Mouse (Mus musculus) liver, embryonic 15.5 days (tissue): ENCODE data around the gene Cdh8. TPM values are rescaled to one million over a fixed set of nuclear protein-coding genes. Genes with fewer than 3 reads are reported as not detected.

ENCODE experiments used
- ATAC-seq: fragments of 200-750 bp; cut with Nextera tagmentation; 2 replicates; pipeline ENCODE4 v1.8.0; 2017; ENCODE audit warnings: moderate number of reproducible peaks, mild to moderate bottlenecking, moderate library complexity; ENCODE audit not compliant: insufficient read depth
- H3K27ac ChIP-seq: fragments of 300-500 bp; sonication (generic); replicated peaks from 2 replicates; pipeline ENCODE4 v1.5.1; 2015; ENCODE audit warnings: mild to moderate bottlenecking, inconsistent platforms
- H3K27me3 ChIP-seq: fragments of 300-500 bp; sonication (generic); 2 replicates; pipeline ENCODE4 v1.6.1; 2015; ENCODE audit warnings: mild to moderate bottlenecking, inconsistent platforms
- H3K36me3 ChIP-seq: fragments of 300-500 bp; sonication (generic); replicated peaks from 2 replicates; pipeline ENCODE4 v1.6.1; 2015; ENCODE audit warnings: moderate library complexity, mild to moderate bottlenecking, inconsistent platforms
- H3K4me1 ChIP-seq: fragments of 300-500 bp; sonication (generic); replicated peaks from 2 replicates; pipeline ENCODE4 v1.6.1; 2015; ENCODE audit warnings: inconsistent platforms
- H3K4me2 ChIP-seq: fragments of 300-500 bp; sonication (generic); 2 replicates; pipeline ENCODE4 v1.6.1; 2015; ENCODE audit warnings: moderate library complexity, mild to moderate bottlenecking, inconsistent platforms
- H3K4me3 ChIP-seq: fragments of 300-500 bp; sonication (generic); replicated peaks from 2 replicates; pipeline ENCODE4 v1.5.1; 2015; ENCODE audit warnings: mild to moderate bottlenecking, inconsistent platforms
- H3K9ac ChIP-seq: fragments of 300-500 bp; sonication (generic); 2 replicates; pipeline ENCODE4 v1.6.1; 2015; ENCODE audit warnings: moderate library complexity, mild to moderate bottlenecking, inconsistent platforms
- H3K9me3 ChIP-seq: fragments of 300-500 bp; sonication (generic); replicated peaks from 2 replicates; pipeline ENCODE4 v1.6.1; 2016; ENCODE audit warnings: inconsistent platforms
- WGBS: fragments of 180-500 bp; shearing (Covaris S2); methylation state at CpG from one replicate; pipeline ENCODE4 v1.1.7; 2015; ENCODE audit warnings: mixed read lengths; ENCODE audit not compliant: insufficient replicate concordance; 5-methylcytosine and 5-hydroxymethylcytosine counted together
- polyA plus RNA-seq: library from polyadenylated mRNA; unstranded; fragments of >200 nt; fragmentation: Nextera tagmentation; extraction: Ambion mirVana; gene quantifications from 2 replicates; pipeline ENCODE4 v1.2.1, GENCODE M21; 2015

Cdh8 gene
- polyA plus RNA-seq, 1 experiment from 2014 or later, result 0.10 TPM

GRCm38 (mm10) chr8:99051344-99051743 is 364.9 kb downstream of the Cdh8 start:
- H3K4me2 ChIP-seq, result no peak overlapping the region
- no peaks in the 10 kb centered on the region for H3K9me3 ChIP-seq
- ATAC-seq, result no peak
- H3K9ac ChIP-seq, result no peak overlapping the region
- H3K27me3 ChIP-seq, result no peaks in the 10 kb centered on the region
- no peaks in the 10 kb centered on the region for H3K36me3 ChIP-seq
- H3K27ac ChIP-seq, result no peak overlapping the region
- no peaks in the 10 kb centered on the region for H3K4me1 ChIP-seq
- H3K4me3 ChIP-seq, result no peak overlapping the region

DNA sequence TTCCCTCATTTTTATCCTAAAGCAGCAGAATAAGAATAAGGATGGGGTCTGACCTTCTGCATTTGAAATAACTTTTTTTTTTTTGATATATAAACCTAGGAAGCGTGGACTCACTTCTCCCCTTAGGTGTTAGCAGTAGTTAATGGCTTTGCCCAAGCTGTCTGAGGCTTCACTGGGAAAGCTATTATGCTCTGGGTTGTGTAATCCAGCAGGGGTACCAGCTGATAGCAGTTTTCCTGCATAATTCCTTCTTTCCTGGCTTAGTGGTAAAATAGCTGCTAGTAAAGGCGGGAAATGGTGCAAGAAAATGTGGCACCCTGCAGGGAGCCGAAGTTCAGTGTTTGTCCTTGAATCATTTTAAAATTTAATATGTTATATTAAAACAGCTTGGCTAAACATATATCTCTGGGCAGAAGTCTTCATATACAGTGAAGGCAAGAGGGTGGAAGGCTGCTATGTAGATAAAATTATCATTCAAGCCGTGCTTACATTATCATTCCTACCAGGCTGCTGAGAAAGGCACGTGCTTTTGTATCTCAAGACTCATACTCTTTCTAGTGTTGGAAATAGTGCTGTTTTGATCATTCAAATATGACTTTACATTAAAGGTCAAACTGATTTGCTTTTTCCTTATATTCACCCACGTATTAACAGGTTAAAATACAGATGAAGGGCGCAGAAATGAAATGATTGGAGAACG is 367.5 kb downstream of the Cdh8 start:
- H3K9me3 ChIP-seq, result no peaks in the 10 kb centered on the region
- no peak for ATAC-seq
- no peak overlapping the region for H3K9ac ChIP-seq
- H3K36me3 ChIP-seq, result no peaks in the 10 kb centered on the region
- WGBS, result 45% methylated on average over 8 of the region's 8 CpGs
- no peaks in the 10 kb centered on the region for H3K4me1 ChIP-seq
- no peaks in the 10 kb centered on the region for H3K27me3 ChIP-seq
- no peak overlapping the region for H3K4me3 ChIP-seq
- no peak overlapping the region for H3K4me2 ChIP-seq
- no peak overlapping the region for H3K27ac ChIP-seq

DNA sequence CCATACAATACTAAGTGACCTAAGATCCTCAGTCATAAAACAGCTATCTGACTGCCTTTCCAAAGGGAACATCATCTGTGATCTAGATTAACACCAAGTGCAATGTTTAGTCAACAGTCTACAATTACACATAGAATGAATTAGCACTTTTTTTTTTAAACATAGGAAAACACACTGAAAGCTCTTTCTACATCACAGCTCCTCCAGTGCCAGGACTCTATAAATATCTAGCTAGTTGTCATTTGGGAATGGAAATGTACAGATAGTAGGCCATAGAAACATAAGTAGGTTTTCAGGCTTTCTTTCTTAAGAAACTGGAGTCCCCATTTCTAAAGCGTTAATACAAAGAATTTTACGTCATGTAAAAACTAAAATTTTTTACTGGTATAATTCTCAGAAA is 375.8 kb downstream of the Cdh8 start:
- Histone ChIP-seq H3K36me3 (no peaks in the 10 kb centered on the region), H3K9me3 (no peaks in the 10 kb centered on the region), H3K27me3 (no peaks in the 10 kb centered on the region), H3K9ac (no peak overlapping the region), H3K27ac (no peak overlapping the region), H3K4me2 (no peak overlapping the region), H3K4me3 (no peak overlapping the region), H3K4me1 (no peaks in the 10 kb centered on the region)
- no peak for ATAC-seq
- 75% methylated on average over 2 of the region's 2 CpGs for WGBS

DNA sequence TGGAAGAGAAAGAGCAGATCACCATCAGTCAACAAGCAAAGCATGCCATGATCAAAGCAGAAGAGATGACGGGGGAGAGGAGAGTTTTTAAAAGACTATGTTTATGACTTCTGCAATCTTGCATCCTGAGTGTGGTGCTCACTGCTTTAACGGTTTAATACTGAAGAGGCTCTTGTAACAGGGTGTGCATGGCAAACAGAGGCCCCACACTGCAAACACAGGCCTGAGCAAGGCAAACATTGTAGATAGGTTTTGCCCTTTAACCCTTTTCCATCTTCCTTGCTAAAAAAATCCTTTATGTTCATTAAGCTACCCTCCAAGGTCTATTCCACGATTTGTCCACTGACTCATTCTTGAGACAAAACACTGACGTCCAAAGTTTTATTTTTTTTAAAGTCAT is 385.2 kb downstream of the Cdh8 start:
- Histone ChIP-seq H3K4me1 (no peaks in the 10 kb centered on the region), H3K9me3 (no peaks in the 10 kb centered on the region), H3K4me2 (no peak overlapping the region), H3K27me3 (no peaks in the 10 kb centered on the region), H3K4me3 (no peak overlapping the region), H3K36me3 (no peaks in the 10 kb centered on the region), H3K27ac (no peak overlapping the region), H3K9ac (no peak overlapping the region)
- 40% methylated on average over 4 of the region's 4 CpGs for WGBS
- no peak for ATAC-seq
